Mouse (Mus musculus): ENCODE data around the gene Ctnnd2. TPM values are rescaled to one million over a fixed set of nuclear protein-coding genes. Genes with fewer than 3 reads are reported as not detected.
A peak's percentile ranks its signal among the peaks of the same experiment; 100 is the strongest.

The Ctnnd2 gene
- polyA plus RNA-seq, 1 experiment from 2014 or later, result 19.9 TPM

DNA sequence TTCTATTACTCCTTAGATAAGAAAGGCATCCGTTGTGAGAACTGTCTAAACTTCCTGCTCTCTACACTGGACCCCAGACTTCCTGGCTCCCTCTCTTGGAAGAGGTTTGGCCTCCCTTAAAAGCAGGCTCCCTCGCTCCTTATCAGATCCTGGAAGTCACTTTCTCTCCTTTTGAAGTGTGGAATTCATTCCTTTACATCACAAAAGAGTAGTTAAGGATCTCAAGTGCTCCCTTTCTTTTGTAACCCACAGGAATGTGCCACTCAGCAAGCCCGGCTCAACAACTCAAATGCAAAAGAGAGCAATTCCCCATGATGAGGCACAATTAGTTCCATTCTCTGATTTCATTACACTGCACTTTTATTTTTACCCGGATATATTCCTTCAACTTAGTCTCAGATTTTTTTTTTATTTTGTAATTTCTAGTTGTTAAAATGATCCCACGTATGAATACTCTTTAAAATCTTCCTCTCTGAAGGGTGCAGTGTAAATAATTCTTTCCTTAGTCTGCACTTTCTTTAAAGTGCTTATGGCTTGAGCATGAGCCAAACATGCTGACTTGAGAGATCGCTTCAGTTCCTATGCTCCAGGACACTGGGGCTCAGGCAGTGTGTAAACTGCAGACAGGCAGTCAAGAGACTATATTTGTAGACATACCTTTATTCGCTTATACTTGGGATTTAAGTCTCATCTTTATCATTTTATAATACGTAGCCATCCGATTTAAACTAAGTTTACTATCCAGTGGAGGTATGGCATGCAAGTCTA is 210.9 kb downstream of the Ctnnd2 start:
- H3K27ac ChIP-seq (ENCODE audit: low read depth), result no peak overlapping the region
- no peaks in the 10 kb centered on the region for H3K36me3 ChIP-seq (ENCODE audit: insufficient read depth)
- no peak overlapping the region for H3K4me2 ChIP-seq
- no peak overlapping the region for H3K4me3 ChIP-seq (ENCODE audit: low read depth, low read length)
- no peak for TF ChIP-seq CTCF (IDR thresholded peaks at IDR 0.05; ENCODE audit: low read depth)
- peak; percentile 83 for ATAC-seq (ENCODE audit: insufficient read depth)
- no peaks in the 10 kb centered on the region for H3K4me1 ChIP-seq (ENCODE audit: insufficient read depth)
- DNase-seq, result peak; percentile 70
- 20% methylated on average over 9 of the region's 9 CpGs for WGBS
- no peaks in the 10 kb centered on the region for H3K9me3 ChIP-seq (ENCODE audit: low read depth, low read length)
- H3K27me3 ChIP-seq (ENCODE audit: insufficient read depth, low read length), result no peaks in the 10 kb centered on the region
- H3K9ac ChIP-seq, result no peak overlapping the region

- Histone ChIP-seq H3K4me3 (ENCODE audit: low read depth, low read length) (no peak overlapping the region), H3K4me2 (no peak overlapping the region), H3K27ac (ENCODE audit: low read depth) (peak overlapping the region; percentile 75; the same call in 1 of the 2 replicates), H3K9me3 (ENCODE audit: low read depth, low read length) (no peaks in the 10 kb centered on the region), H3K9ac (no peak overlapping the region), H3K36me3 (ENCODE audit: insufficient read depth) (no peaks in the 10 kb centered on the region), H3K4me1 (ENCODE audit: insufficient read depth) (no peaks in the 10 kb centered on the region), H3K27me3 (ENCODE audit: insufficient read depth, low read length) (no peaks in the 10 kb centered on the region)
- DNase-seq (no peak), ATAC-seq (ENCODE audit: insufficient read depth) (no peak)
- TF ChIP-seq CTCF (IDR thresholded peaks at IDR 0.05; ENCODE audit: low read depth), result no peak
- WGBS, result 66% methylated on average over 5 of the region's 5 CpGs
Measured at GRCm38 (mm10) chr15:30384386-30384785, 212.0 kb downstream of the Ctnnd2 start.

DNA sequence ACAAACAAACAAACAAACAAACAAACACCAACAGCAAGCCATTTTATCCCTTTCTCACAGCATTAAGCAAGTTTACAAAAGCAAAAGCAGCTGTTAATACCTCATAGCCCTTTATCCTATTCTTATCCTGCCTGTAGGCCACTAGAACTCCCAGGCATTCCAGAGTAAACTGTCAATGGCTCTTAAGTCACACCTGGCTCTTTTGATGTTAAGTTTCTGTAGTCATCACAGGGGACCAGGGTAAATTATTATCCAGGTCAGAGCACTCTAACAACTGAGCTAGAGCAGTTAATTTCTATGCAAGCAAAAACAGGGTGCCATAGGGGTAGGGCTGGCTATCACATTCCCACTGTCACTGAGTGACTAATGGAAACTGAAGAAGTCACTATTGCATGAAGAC is 214.1 kb downstream of the Ctnnd2 start:
- H3K27me3 ChIP-seq (ENCODE audit: insufficient read depth, low read length), result no peaks in the 10 kb centered on the region
- no peak overlapping the region for H3K9ac ChIP-seq
- H3K9me3 ChIP-seq (ENCODE audit: low read depth, low read length), result no peaks in the 10 kb centered on the region
- no peaks in the 10 kb centered on the region for H3K36me3 ChIP-seq (ENCODE audit: insufficient read depth)
- H3K4me1 ChIP-seq (ENCODE audit: insufficient read depth), result no peaks in the 10 kb centered on the region
- no peak overlapping the region for H3K4me3 ChIP-seq (ENCODE audit: low read depth, low read length)
- TF ChIP-seq CTCF (IDR thresholded peaks at IDR 0.05; ENCODE audit: low read depth), result no peak
- peak; percentile 58 for DNase-seq
- H3K4me2 ChIP-seq, result no peak overlapping the region
- peak; percentile 54 for ATAC-seq (ENCODE audit: insufficient read depth)
- no peak overlapping the region for H3K27ac ChIP-seq (ENCODE audit: low read depth)

- no peak for DNase-seq
- H3K4me3 ChIP-seq (ENCODE audit: low read depth, low read length), result no peak overlapping the region
- H3K4me2 ChIP-seq, result no peak overlapping the region
- no peaks in the 10 kb centered on the region for H3K9me3 ChIP-seq (ENCODE audit: low read depth, low read length)
- ATAC-seq (ENCODE audit: insufficient read depth), result no peak
- H3K36me3 ChIP-seq (ENCODE audit: insufficient read depth), result no peaks in the 10 kb centered on the region
- no peaks in the 10 kb centered on the region for H3K27me3 ChIP-seq (ENCODE audit: insufficient read depth, low read length)
- H3K27ac ChIP-seq (ENCODE audit: low read depth), result peak overlapping the region; percentile 36; the same call in 1 of the 2 replicates
- TF ChIP-seq CTCF (IDR thresholded peaks at IDR 0.05; ENCODE audit: low read depth), result no peak
- WGBS, result 23% methylated on average over 6 of the region's 6 CpGs
- no peaks in the 10 kb centered on the region for H3K4me1 ChIP-seq (ENCODE audit: insufficient read depth)
- H3K9ac ChIP-seq, result no peak overlapping the region
Measured at GRCm38 (mm10) chr15:30387244-30387643, 214.9 kb downstream of the Ctnnd2 start.

DNA sequence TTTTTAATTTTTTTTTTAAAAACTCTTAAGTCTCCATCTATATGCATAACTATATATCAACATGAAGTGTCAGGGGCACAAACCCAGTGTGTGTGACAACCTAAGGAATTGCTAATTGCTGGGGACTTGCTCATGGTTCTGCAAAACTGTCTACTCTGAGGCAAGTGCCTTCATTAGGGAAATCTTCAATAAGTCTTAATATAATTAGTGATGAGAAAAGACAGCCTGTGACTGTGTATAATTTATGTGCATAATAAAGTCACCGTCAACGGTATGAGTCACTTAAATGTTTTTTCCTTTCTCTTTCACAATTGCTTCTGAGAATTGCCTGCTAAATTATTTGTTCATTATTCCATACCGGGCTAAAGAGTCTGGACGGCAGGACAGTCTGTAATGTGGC is 228.7 kb downstream of the Ctnnd2 start:
- H3K9ac ChIP-seq, result no peak overlapping the region
- TF ChIP-seq CTCF (IDR thresholded peaks at IDR 0.05; ENCODE audit: low read depth), result no peak
- 81% methylated on average over 4 of the region's 4 CpGs for whole genome bisulfite sequencing

DNA sequence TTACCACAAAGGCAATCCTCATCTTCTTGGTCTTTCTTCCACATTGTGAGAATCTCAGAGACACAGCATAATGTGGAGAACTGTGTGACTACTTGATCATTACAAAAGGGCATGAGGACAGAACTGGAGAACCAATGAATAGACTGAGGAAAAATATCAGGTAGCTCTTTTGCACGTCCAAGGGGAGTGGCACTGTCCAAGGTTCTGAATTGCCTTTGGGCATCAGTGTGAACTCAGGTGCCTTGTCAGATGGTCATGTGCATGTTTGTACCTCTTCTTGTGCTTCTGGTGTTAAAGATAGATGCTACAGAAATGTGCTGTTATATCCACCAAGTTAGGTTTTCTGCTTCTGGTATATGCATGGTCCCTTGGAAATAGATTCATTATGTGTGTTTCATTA is 233.9 kb downstream of the Ctnnd2 start:
- H3K27ac ChIP-seq (ENCODE audit: low read depth), result no peak overlapping the region
- H3K4me2 ChIP-seq, result no peak overlapping the region
- no peak for ATAC-seq (ENCODE audit: insufficient read depth)
- peak; percentile 76 for DNase-seq
- H3K9me3 ChIP-seq (ENCODE audit: low read depth, low read length), result no peaks in the 10 kb centered on the region
- 0% methylated on average over 1 of the region's 1 CpGs for WGBS
- no peaks in the 10 kb centered on the region for H3K4me1 ChIP-seq (ENCODE audit: insufficient read depth)
- no peak overlapping the region for H3K9ac ChIP-seq
- H3K4me3 ChIP-seq (ENCODE audit: low read depth, low read length), result no peak overlapping the region
- H3K36me3 ChIP-seq (ENCODE audit: insufficient read depth), result no peaks in the 10 kb centered on the region
- no peaks in the 10 kb centered on the region for H3K27me3 ChIP-seq (ENCODE audit: insufficient read depth, low read length)
- TF ChIP-seq CTCF (IDR thresholded peaks at IDR 0.05; ENCODE audit: low read depth), result no peak

More for the DNA sequence above, 228.7 kb downstream of the Ctnnd2 start:
- no peak overlapping the region for H3K27ac ChIP-seq (ENCODE audit: low read depth)
- no peaks in the 10 kb centered on the region for H3K27me3 ChIP-seq (ENCODE audit: insufficient read depth, low read length)
- no peak overlapping the region for H3K4me2 ChIP-seq
- DNase-seq, result no peak
- no peaks in the 10 kb centered on the region for H3K4me1 ChIP-seq (ENCODE audit: insufficient read depth)
- no peak overlapping the region for H3K4me3 ChIP-seq (ENCODE audit: low read depth, low read length)
- ATAC-seq (ENCODE audit: insufficient read depth), result no peak
- no peaks in the 10 kb centered on the region for H3K9me3 ChIP-seq (ENCODE audit: low read depth, low read length)
- H3K36me3 ChIP-seq (ENCODE audit: insufficient read depth), result no peaks in the 10 kb centered on the region

DNA sequence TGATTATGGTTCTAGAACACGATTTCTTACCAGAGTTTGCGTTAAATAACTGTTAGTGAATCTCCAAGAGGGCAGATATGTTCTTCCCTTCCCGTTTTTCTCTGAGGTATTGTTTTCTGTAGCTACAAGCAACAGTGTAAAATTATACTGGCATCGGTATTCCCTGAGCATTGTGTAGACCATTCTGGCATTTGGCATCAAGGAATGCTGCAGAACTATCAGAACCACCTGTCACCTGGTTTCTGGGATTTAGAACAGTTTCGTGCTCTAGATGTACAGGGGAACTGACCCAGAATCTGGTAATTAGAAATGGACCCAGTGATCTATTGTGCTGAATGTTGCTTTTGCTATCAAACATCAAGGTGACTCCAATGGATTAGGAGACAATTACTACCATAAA is 250.8 kb downstream of the Ctnnd2 start:
- WGBS, result 84% methylated on average over 5 of the region's 5 CpGs
- Histone ChIP-seq H3K27me3 (ENCODE audit: insufficient read depth, low read length) (no peaks in the 10 kb centered on the region), H3K27ac (ENCODE audit: low read depth) (no peak overlapping the region), H3K4me1 (ENCODE audit: insufficient read depth) (no peaks in the 10 kb centered on the region), H3K4me3 (ENCODE audit: low read depth, low read length) (no peak overlapping the region), H3K9me3 (ENCODE audit: low read depth, low read length) (no peaks in the 10 kb centered on the region), H3K36me3 (ENCODE audit: insufficient read depth) (no peaks in the 10 kb centered on the region), H3K9ac (no peak overlapping the region), H3K4me2 (no peak overlapping the region)
- no peak for TF ChIP-seq CTCF (IDR thresholded peaks at IDR 0.05; ENCODE audit: low read depth)
- DNase-seq, result no peak
- no peak for ATAC-seq (ENCODE audit: insufficient read depth)
